Mouse (Mus musculus): ENCODE measurements around the gene 4930469K13Rik. TPM values are rescaled to one million over a fixed set of nuclear protein-coding genes. Genes with fewer than 3 reads are reported as not detected.

Gene 4930469K13Rik
- polyA plus RNA-seq, 1 experiment from 2014 or later = not detected

GRCm38 (mm10) chr11:33998244-33998643 lies 100.1 kb downstream of the 4930469K13Rik start:
- ATAC-seq (ENCODE audit: low FRiP score, low TSS enrichment) = no peak
- Histone ChIP-seq H3K4me2 (replicated peaks; ENCODE audit: low read depth) (no peak overlapping the region), H3K9me3 (ENCODE audit: control insufficient read depth, low read length) (no peaks in the 10 kb centered on the region), H3K4me1 (replicated peaks; ENCODE audit: control insufficient read depth, insufficient read depth) (no peaks in the 10 kb centered on the region), H3K27me3 (ENCODE audit: control insufficient read depth, insufficient read depth, low read length) (no peaks in the 10 kb centered on the region), H3K4me3 (ENCODE audit: low read depth, low read length) (no peak overlapping the region), H3K36me3 (ENCODE audit: control insufficient read depth, insufficient read depth, low read length) (no peaks in the 10 kb centered on the region), H3K27ac (replicated peaks) (no peak overlapping the region), H3K9ac (ENCODE audit: low read length) (no peak overlapping the region)
- no peak for DNase-seq (ENCODE audit: low spot score)
- TF ChIP-seq CTCF (IDR thresholded peaks at IDR 0.05; ENCODE audit: low read depth) = no peak
- TF ChIP-seq EP300 (optimal IDR thresholded peaks at IDR 0.05) = no peak
- 72% methylated on average over 10 of the region's 10 CpGs for WGBS

GRCm38 (mm10) chr11:33993496-33993895 lies 104.9 kb downstream of the 4930469K13Rik start:
- WGBS = 43% methylated on average over 5 of the region's 5 CpGs
- H3K27me3 ChIP-seq (ENCODE audit: control insufficient read depth, insufficient read depth, low read length) = no peaks in the 10 kb centered on the region
- H3K9ac ChIP-seq (ENCODE audit: low read length) = peak overlapping the region; percentile 31; the same call in 1 of the 2 replicates
- ATAC-seq (ENCODE audit: low FRiP score, low TSS enrichment) = no peak
- H3K27ac ChIP-seq (replicated peaks) = no peak overlapping the region
- H3K36me3 ChIP-seq (ENCODE audit: control insufficient read depth, insufficient read depth, low read length) = no peaks in the 10 kb centered on the region
- TF ChIP-seq CTCF (IDR thresholded peaks at IDR 0.05; ENCODE audit: low read depth) (peak; percentile 62), EP300 (optimal IDR thresholded peaks at IDR 0.05) (no peak)
- no peak overlapping the region for H3K4me3 ChIP-seq (ENCODE audit: low read depth, low read length)
- no peak for DNase-seq (ENCODE audit: low spot score)
- no peaks in the 10 kb centered on the region for H3K4me1 ChIP-seq (replicated peaks; ENCODE audit: control insufficient read depth, insufficient read depth)
- H3K4me2 ChIP-seq (replicated peaks; ENCODE audit: low read depth) = peak overlapping the region; percentile 45; the same call in 1 of the 2 replicates
- H3K9me3 ChIP-seq (ENCODE audit: control insufficient read depth, low read length) = no peaks in the 10 kb centered on the region

GRCm38 (mm10) chr11:33992938-33993337 lies 105.4 kb downstream of the 4930469K13Rik start, which contains the start of gene Kcnip1:
Gene Kcnip1 (minus strand): TSS chr11:33993152.
- peak within 1 kb of the TSS; percentile 31; the same call in 1 of the 2 replicates for H3K9ac ChIP-seq (ENCODE audit: low read length)
- no peaks in the 10 kb centered on the region for H3K9me3 ChIP-seq (ENCODE audit: control insufficient read depth, low read length)
- ATAC-seq (ENCODE audit: low FRiP score, low TSS enrichment) (peak; percentile 29; the same call in 1 of the 2 replicates), DNase-seq (ENCODE audit: low spot score) (no peak)
- 13% methylated on average over 12 of the region's 12 CpGs for WGBS
- peak within 1 kb of the TSS; percentile 45 for H3K4me2 ChIP-seq (replicated peaks; ENCODE audit: low read depth)
- TF ChIP-seq CTCF (IDR thresholded peaks at IDR 0.05; ENCODE audit: low read depth) = no peak
- TF ChIP-seq EP300 (optimal IDR thresholded peaks at IDR 0.05) = no peak
- no peaks in the 10 kb centered on the region for H3K36me3 ChIP-seq (ENCODE audit: control insufficient read depth, insufficient read depth, low read length)
- peak within 1 kb of the TSS; percentile 21 for H3K4me3 ChIP-seq (ENCODE audit: low read depth, low read length)
- H3K4me1 ChIP-seq (replicated peaks; ENCODE audit: control insufficient read depth, insufficient read depth) = no peaks in the 10 kb centered on the region
- no peaks in the 10 kb centered on the region for H3K27me3 ChIP-seq (ENCODE audit: control insufficient read depth, insufficient read depth, low read length)
- peak within 1 kb of the TSS; percentile 24; the same call in 1 of the 2 replicates for H3K27ac ChIP-seq (replicated peaks)

GRCm38 (mm10) chr11:33990002-33990401 lies 108.4 kb downstream of the 4930469K13Rik start:
- DNase-seq (ENCODE audit: low spot score) (no peak), ATAC-seq (ENCODE audit: low FRiP score, low TSS enrichment) (no peak)
- TF ChIP-seq EP300 (optimal IDR thresholded peaks at IDR 0.05) (no peak), CTCF (IDR thresholded peaks at IDR 0.05; ENCODE audit: low read depth) (no peak)
- Histone ChIP-seq H3K27ac (replicated peaks) (no peak overlapping the region), H3K4me3 (ENCODE audit: low read depth, low read length) (no peak overlapping the region), H3K36me3 (ENCODE audit: control insufficient read depth, insufficient read depth, low read length) (no peaks in the 10 kb centered on the region), H3K9me3 (ENCODE audit: control insufficient read depth, low read length) (no peaks in the 10 kb centered on the region), H3K4me2 (replicated peaks; ENCODE audit: low read depth) (no peak overlapping the region), H3K9ac (ENCODE audit: low read length) (no peak overlapping the region), H3K27me3 (ENCODE audit: control insufficient read depth, insufficient read depth, low read length) (no peaks in the 10 kb centered on the region), H3K4me1 (replicated peaks; ENCODE audit: control insufficient read depth, insufficient read depth) (no peaks in the 10 kb centered on the region)
- 41% methylated on average over 5 of the region's 5 CpGs for WGBS

GRCm38 (mm10) chr11:33986525-33986924 lies 111.8 kb downstream of the 4930469K13Rik start:
- H3K27me3 ChIP-seq (ENCODE audit: control insufficient read depth, insufficient read depth, low read length) = no peaks in the 10 kb centered on the region
- 93% methylated on average over 2 of the region's 2 CpGs for WGBS

GRCm38 (mm10) chr11:33980146-33980545 lies 118.2 kb downstream of the 4930469K13Rik start:
- no peak overlapping the region for H3K4me3 ChIP-seq (ENCODE audit: low read depth, low read length)
- no peaks in the 10 kb centered on the region for H3K9me3 ChIP-seq (ENCODE audit: control insufficient read depth, low read length)
- H3K4me2 ChIP-seq (replicated peaks; ENCODE audit: low read depth) = no peak overlapping the region
- TF ChIP-seq EP300 (optimal IDR thresholded peaks at IDR 0.05) = no peak
- no peak for TF ChIP-seq CTCF (IDR thresholded peaks at IDR 0.05; ENCODE audit: low read depth)
- H3K27me3 ChIP-seq (ENCODE audit: control insufficient read depth, insufficient read depth, low read length) = no peaks in the 10 kb centered on the region
- H3K27ac ChIP-seq (replicated peaks) = no peak overlapping the region
- DNase-seq (ENCODE audit: low spot score) = no peak
- H3K9ac ChIP-seq (ENCODE audit: low read length) = no peak overlapping the region
- no peaks in the 10 kb centered on the region for H3K36me3 ChIP-seq (ENCODE audit: control insufficient read depth, insufficient read depth, low read length)
- no peaks in the 10 kb centered on the region for H3K4me1 ChIP-seq (replicated peaks; ENCODE audit: control insufficient read depth, insufficient read depth)
- ATAC-seq (ENCODE audit: low FRiP score, low TSS enrichment) = no peak
- 73% methylated on average over 4 of the region's 4 CpGs for WGBS

More at GRCm38 (mm10) chr11:33986525-33986924, 111.8 kb downstream of the 4930469K13Rik start:
- TF ChIP-seq EP300 (optimal IDR thresholded peaks at IDR 0.05) (no peak), CTCF (IDR thresholded peaks at IDR 0.05; ENCODE audit: low read depth) (no peak)
- no peak for DNase-seq (ENCODE audit: low spot score)
- ATAC-seq (ENCODE audit: low FRiP score, low TSS enrichment) = no peak
- Histone ChIP-seq H3K9me3 (ENCODE audit: control insufficient read depth, low read length) (no peaks in the 10 kb centered on the region), H3K36me3 (ENCODE audit: control insufficient read depth, insufficient read depth, low read length) (no peaks in the 10 kb centered on the region), H3K4me1 (replicated peaks; ENCODE audit: control insufficient read depth, insufficient read depth) (no peaks in the 10 kb centered on the region), H3K4me2 (replicated peaks; ENCODE audit: low read depth) (no peak overlapping the region), H3K9ac (ENCODE audit: low read length) (no peak overlapping the region), H3K4me3 (ENCODE audit: low read depth, low read length) (no peak overlapping the region), H3K27ac (replicated peaks) (no peak overlapping the region)

Measured in stomach, postnatal 0 days (tissue).